Mouse (Mus musculus) adrenal gland, adult 8-10 months (tissue): ENCODE results near the gene Cx3cr1. TPM values are rescaled to one million over a fixed set of nuclear protein-coding genes. Genes with fewer than 3 reads are reported as not detected.

ENCODE experiments used
- DNase-seq: peaks from one replicate; pipeline ENCODE4 v3.0.0; 2022
- total RNA-seq, 4 experiments: library from RNA; stranded (reverse); gene quantifications; 2 replicates each; pipeline ENCODE4 v1.2.4; 2022

Gene Cx3cr1
- total RNA-seq, 4 experiments from 2014 or later, result 5.7 to 18.2 (median 12.4) TPM

- DNase-seq, result no peak
These were observed 76.4 kb downstream of the Cx3cr1 start for GRCm38 (mm10) chr9:119993092-119993844.

DNA sequence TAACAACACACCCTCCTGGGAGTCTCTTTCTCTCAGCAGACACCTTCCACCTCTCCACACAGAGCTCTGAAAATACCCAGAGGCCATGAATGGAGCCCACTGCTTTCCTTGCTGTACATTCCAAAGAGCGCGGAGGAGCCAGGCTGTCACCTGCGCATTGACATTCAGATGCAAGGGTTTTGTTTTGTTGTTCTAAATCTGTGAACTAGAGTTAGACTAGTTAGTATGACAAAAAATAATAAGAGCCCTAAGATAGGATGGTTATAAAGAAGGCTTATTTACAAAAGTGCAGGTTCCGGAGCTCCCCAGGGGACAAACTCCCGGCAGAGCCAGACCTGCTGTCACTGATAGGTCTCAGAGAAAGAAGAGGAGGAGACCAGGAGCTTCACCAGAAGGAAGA lies 78.4 kb downstream of the Cx3cr1 start:
- DNase-seq, result no peak

- no peak for DNase-seq
These were observed 81.4 kb downstream of the Cx3cr1 start for GRCm38 (mm10) chr9:119988304-119988703.

DNA sequence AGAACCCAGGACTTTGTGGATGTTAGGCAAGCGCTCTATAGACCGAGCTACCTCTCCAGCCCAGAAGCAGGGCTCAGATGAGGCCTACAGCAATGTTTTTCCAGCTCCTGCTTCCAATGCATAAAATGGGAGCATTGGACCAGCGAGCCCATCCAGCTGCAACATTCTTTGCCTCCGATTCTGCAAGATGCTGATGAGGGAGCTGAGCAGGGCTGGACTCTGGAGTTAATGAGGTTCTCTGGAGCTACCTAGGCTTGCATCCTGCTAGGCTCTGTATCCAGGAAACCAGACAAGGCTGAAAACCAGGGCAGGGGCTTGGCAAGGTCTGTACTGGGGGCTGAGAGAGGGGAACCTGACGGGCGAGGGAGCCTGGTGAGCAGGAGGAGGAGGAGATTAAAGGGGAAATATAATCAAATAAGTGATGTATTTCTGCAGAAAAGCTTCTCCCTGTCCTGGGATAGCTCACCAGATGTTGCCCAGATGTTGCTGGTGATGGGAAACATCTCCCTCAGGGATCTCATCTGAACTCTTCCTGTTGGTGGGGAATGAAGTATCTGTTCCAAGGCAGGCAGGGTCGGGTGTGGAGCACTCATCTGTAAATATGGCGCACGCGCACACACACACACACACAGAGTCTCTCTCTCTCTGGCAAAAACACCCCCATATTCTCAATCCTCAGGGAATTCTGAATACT lies 83.7 kb downstream of the Cx3cr1 start:
- DNase-seq, result no peak

DNA sequence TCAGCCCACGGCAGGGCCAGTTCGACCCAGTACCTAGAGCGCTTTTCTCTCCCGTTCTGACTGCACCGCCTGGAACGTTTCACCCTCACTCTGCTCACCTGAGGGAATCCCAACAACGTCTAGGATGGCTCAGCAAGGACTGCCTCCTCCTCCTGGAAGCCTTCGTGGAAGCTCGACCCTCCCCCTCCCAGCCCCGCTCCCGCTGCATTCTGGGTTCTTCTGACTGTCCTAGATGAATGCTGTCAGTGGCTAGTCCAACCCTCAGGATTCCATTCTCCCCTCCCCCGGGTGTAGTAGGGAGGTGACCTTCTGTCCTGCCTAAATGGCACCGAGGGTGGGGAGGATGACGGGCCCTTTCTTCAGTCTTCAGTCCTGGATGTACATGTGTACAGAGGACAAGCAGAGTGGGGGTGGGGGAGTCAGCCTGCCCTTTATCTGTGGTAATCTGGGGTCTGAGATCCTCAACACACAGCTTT lies 85.1 kb downstream of the Cx3cr1 start, which contains the start of gene Csrnp1:
Gene Csrnp1, minus strand, starts transcription at position 123 of the 476 bp plus-strand sequence.
- DNase-seq, result no peak

- DNase-seq, result peak; percentile 88
These were observed 85.8 kb downstream of the Cx3cr1 start for GRCm38 (mm10) chr9:119983585-119984535.

DNA sequence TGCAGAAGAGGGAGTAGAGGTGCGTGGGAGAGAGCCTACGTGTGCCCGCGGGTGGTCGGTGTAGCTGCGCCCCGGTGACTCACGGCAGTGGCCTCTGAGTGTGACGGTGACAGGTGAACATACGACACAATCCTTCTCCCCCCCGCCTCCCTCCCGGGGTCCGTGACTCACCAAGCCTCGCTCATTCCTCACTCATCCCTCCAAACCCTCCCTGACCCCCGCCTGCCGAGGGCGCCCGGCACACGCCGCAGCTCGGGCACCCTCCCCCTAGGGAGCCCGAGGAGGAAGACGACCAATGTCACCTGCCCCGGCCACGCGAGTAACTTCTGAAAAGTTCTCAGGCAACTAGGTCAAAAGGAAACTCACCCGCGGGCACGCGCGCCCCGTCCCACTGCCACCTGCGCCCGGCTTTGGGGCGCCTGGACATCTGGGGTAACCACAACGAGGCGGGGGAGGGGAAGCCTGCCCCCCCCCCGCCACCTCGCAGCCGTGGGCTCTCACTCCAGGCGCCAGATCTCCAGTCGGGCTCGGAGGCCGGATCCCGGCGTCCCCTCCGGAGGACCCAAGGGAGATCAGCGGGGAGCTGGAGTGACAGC lies 86.6 kb downstream of the Cx3cr1 start:
- peak; percentile 80 for DNase-seq

- peak; percentile 55 for DNase-seq
These were observed 87.4 kb downstream of the Cx3cr1 start for GRCm38 (mm10) chr9:119982241-119982811.

DNA sequence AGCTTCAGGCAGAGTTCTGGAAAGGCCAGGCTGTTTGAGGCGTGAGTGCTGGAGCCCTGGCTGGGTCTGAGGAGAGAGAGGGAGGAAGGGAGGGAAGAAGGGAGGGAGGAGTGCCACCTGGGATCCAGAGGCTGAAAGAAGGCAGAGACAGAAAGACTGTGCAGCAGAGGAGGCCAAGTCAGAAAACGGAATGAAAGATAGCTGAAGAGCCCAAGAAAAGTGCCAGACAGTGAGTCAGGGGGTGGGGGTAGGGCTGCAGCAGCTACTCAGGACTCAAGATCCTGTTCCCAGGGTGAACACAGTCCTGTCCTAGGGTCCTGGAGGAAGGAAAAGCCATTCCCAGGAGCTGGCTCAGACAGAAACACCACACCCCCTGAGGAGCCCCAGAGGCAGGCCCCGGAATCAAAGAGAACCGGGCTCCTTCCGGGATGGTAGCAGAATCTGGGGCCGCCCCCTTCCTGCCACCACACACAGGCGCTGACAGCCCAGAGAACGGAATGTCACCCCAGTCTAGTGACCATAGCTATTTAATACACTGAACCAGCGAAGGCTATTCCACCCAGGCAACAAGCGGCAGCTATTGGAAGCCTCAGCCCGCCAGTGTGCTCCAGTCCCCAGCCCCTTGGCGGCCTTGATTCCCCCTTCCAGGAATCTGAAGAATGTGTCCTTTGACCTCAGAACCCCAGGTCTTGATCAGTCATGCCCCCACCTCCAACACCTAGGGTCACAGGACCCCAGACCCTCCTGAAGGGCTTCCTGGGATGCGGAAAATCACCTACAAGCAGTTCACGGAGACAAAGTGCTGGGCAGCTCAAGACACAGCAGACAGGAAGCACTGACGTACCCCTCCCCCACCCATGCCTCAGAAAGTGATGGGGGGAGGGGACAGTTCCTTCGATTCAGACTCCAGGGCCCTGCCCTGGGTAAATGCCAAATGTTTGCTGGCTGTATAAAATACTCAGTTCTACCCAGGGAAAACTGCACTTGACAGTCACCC lies 88.2 kb downstream of the Cx3cr1 start:
- peak; percentile 79 for DNase-seq

- no peak for DNase-seq
These were observed 88.9 kb downstream of the Cx3cr1 start for GRCm38 (mm10) chr9:119980770-119981182.

- DNase-seq, result no peak
These were observed 89.9 kb downstream of the Cx3cr1 start for GRCm38 (mm10) chr9:119979749-119980148.

GRCm38 (mm10) chr9:119978811-119979441 lies 90.8 kb downstream of the Cx3cr1 start:
- DNase-seq, result no peak

- DNase-seq, result no peak
These were observed 91.4 kb downstream of the Cx3cr1 start for GRCm38 (mm10) chr9:119978151-119978810.

- DNase-seq, result no peak
These were observed 92.1 kb downstream of the Cx3cr1 start for GRCm38 (mm10) chr9:119977557-119978060.

DNA sequence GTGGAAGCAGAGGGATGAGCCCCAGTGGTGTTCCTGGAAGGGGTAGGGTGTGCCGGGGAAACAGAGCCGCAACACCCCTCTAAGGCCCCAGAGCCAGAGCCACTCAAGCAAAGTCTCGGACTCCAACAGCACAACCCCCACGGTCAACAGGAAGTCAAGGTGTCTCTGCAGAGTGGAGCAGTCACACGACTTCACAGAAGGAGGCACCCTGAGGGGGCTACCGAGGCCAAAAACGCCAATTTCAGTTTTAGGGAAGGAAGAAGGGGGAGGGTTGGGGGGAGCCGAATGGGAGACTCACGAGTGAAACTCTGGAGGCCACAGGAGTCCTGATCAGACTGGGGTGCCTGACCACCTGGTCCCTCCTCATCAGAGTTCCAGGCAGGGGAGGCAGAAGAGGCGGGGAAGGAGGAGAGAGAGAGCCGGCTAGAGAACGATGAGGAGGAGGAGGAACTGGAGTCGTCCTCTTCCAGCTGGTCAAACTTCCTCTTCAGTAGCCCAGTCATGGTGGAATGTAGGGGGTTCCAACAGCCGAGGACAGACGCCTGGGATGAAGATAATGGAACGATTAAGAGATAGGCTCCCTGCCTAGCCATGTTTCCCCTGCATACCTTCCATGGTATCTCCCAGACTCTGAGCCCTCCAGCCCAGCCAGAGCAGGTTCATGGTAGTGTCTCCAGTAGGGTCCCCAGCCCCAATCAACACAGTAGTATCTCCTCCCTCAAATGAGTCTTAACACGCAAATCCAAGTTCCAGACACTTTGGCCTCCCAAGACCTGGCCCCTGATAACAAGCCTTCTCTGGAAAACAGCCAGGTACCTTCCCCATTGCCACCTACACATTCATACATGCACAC lies 92.7 kb downstream of the Cx3cr1 start:
- no peak for DNase-seq

- no peak for DNase-seq
These were observed 94.4 kb downstream of the Cx3cr1 start for GRCm38 (mm10) chr9:119975286-119975685.

GRCm38 (mm10) chr9:119974609-119975008 lies 95.1 kb downstream of the Cx3cr1 start:
- DNase-seq, result no peak

DNA sequence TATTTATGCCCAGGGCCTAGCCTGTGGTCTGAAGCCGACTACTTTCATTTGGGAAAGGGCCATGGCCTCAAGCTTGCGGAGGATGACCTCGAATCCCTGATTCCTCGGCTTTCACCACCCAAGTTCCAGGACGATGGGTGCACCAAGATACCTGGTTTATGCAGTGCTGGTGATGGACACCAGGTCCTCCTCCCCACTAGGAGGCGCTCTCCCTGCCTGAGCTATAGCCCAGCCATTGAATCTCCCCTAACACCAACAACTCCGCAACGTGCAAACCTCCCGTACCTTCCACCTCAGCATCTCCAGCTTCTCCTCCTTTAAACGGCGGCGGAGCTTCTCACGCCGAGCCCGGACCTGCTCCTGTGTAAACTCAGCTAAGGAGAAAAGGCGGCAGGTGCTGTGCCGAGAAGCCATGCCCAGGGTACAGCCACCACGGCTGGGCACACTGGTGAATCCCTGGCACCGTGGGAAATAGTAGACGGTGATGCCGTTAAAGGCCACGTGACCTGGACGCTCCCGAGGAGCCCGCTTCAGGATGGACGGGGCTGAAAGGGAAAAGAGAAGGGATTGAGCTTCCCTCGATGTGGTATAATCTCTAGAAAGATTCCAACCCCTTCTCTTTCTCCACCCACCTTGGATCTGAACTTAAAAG lies 95.7 kb downstream of the Cx3cr1 start:
- no peak for DNase-seq
